Mouse (Mus musculus) erythroblast, adult 5-6 weeks (primary cell): ENCODE results near the gene Plxna4. TPM values are rescaled to one million over a fixed set of nuclear protein-coding genes. Genes with fewer than 3 reads are reported as not detected.

Experiments
- ATAC-seq: replicated peaks from 2 replicates; pipeline ENCODE4 v1.8.0; 2016; ENCODE audit warnings: moderate number of reproducible peaks, mild to moderate bottlenecking, moderate TSS enrichment, inconsistent platforms; ENCODE audit not compliant: poor library complexity, low FRiP score, severe bottlenecking
- total RNA-seq, 2 experiments: library from RNA; stranded (forward) in 1 of 2; stranded (reverse) in 1 of 2; fragments of 150-400 nt in 1 of 2; fragments of 200-764, 138-1000 nt in 1 of 2; gene quantifications; 2 replicates each; pipeline versions ENCODE4 v1.2.3 to v1.2.4; 2015 to 2017; ENCODE audit warnings: low replicate concordance in 2 of 2

Gene Plxna4
- total RNA-seq, 2 experiments from 2014 or later, result 0.09 TPM; not detected in 1

GRCm38 (mm10) chr6:32420610-32421009 is 167.4 kb downstream of the Plxna4 start:
- ATAC-seq, result no peak

GRCm38 (mm10) chr6:32417351-32417750 is 170.6 kb downstream of the Plxna4 start:
- ATAC-seq, result no peak

- no peak for ATAC-seq
Measured at GRCm38 (mm10) chr6:32411325-32411724, 176.7 kb downstream of the Plxna4 start.

- no peak for ATAC-seq
Measured at GRCm38 (mm10) chr6:32409625-32410024, 178.4 kb downstream of the Plxna4 start.

- no peak for ATAC-seq
Measured at GRCm38 (mm10) chr6:32407574-32408185, 180.3 kb downstream of the Plxna4 start.

- no peak for ATAC-seq
Measured at GRCm38 (mm10) chr6:32406316-32407095, 181.5 kb downstream of the Plxna4 start.

- no peak for ATAC-seq
Measured at GRCm38 (mm10) chr6:32402560-32403235, 185.3 kb downstream of the Plxna4 start.

- ATAC-seq, result no peak
Measured at GRCm38 (mm10) chr6:32398261-32398660, 189.7 kb downstream of the Plxna4 start.

GRCm38 (mm10) chr6:32397133-32397730 is 190.8 kb downstream of the Plxna4 start:
- no peak for ATAC-seq

GRCm38 (mm10) chr6:32395415-32395814 is 192.6 kb downstream of the Plxna4 start:
- ATAC-seq, result no peak

- ATAC-seq, result no peak
Measured at GRCm38 (mm10) chr6:32392262-32392661, 195.7 kb downstream of the Plxna4 start.

- no peak for ATAC-seq
Measured at GRCm38 (mm10) chr6:32388276-32388675, 199.7 kb downstream of the Plxna4 start.

GRCm38 (mm10) chr6:32386915-32387314 is 201.1 kb downstream of the Plxna4 start:
- no peak for ATAC-seq

- ATAC-seq, result no peak
Measured at GRCm38 (mm10) chr6:32384937-32385336, 203.1 kb downstream of the Plxna4 start.

GRCm38 (mm10) chr6:32384423-32384822 is 203.6 kb downstream of the Plxna4 start:
- no peak for ATAC-seq

GRCm38 (mm10) chr6:32381516-32381915 is 206.5 kb downstream of the Plxna4 start:
- no peak for ATAC-seq

- no peak for ATAC-seq
Measured at GRCm38 (mm10) chr6:32377181-32377580, 210.8 kb downstream of the Plxna4 start.

- no peak for ATAC-seq
Measured at GRCm38 (mm10) chr6:32373931-32374361, 214.0 kb downstream of the Plxna4 start.

- ATAC-seq, result no peak
Measured at GRCm38 (mm10) chr6:32369092-32369491, 218.9 kb downstream of the Plxna4 start.

GRCm38 (mm10) chr6:32368408-32368807 is 219.6 kb downstream of the Plxna4 start:
- no peak for ATAC-seq
